10 mouse cellular contexts compared by ENCODE assay signal in the genomic region with DNA sequence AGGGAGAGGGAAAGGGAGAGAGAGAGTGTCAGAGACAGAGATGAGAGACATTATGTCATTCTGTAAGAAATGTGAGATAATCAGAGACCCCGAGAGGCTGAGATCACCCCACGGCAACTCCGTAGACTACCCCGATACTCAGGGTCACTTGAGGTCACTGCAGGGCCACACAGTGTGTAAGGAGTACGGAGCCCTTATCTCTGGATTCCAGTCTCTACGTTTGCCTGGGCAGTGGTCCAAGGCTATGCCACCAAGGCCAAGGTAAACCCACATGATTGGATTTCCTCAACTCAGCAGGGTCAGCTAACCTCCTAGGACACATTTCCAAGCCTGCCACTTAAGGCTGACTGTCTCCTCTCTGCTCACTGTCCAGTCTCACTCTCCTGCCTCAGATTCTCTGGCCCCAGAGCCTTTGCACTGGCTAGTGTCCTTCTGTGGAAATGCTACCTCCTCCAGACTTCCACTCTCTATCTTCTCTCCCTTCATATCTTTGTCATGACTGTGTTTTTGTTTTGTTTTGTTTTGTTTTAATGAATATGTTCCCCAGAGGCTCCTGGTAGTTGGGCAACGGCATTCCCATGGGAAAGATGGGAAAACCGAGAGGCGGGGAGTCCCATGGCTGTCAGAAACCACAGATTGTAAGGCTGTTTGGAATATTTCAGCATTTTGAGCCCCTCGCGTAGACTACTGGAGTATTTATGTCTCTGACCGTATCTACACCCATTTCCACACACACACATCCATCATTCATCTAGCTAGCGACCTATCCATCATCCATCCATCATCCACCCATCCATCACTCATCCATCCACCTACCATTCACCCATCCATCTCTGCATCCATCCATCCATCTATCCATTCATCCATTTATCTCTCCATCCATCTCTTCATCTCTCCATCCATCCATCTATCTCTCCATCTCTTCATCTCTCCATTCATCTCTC. TPM values are rescaled to one million over a fixed set of nuclear protein-coding genes. Genes with fewer than 3 reads are reported as not detected.
DNase-seq lines count a peak whose midpoint lies in the region; ATAC-seq lines count a peak whose summit lies in the region.
"Had no signal": no experiment of that assay in that cellular context is flagged by ENCODE, and none has a peak within 500 bp of the region (broad histone marks: within the 10 kb centered on the region; RNA-seq: fewer than 3 reads in every experiment).

No protein-coding gene starts in this region.

- 79% methylated on average over 13 of the region's 13 CpGs for WGBS in kidney, embryonic 14.5 days
- 70% methylated on average over 13 of the region's 13 CpGs for WGBS in kidney, embryonic 15.5 days

- H3K9me3 ChIP-seq in kidney, embryonic 14.5 days (ENCODE audit: control insufficient read depth, low read length), result no peaks in the 10 kb centered on the region
- H3K9me3 ChIP-seq in kidney, embryonic 15.5 days (replicated peaks), result no peaks in the 10 kb centered on the region

- H3K4me3 ChIP-seq in kidney, embryonic 14.5 days (ENCODE audit: low read length), result no peak overlapping the region
- no peak overlapping the region for H3K4me3 ChIP-seq in kidney, embryonic 15.5 days (replicated peaks)

- H3K36me3 ChIP-seq in kidney, embryonic 14.5 days (ENCODE audit: control insufficient read depth, insufficient read depth, low read length), result no peaks in the 10 kb centered on the region
- H3K36me3 ChIP-seq in kidney, embryonic 15.5 days, result no peaks in the 10 kb centered on the region

- H3K4me1 ChIP-seq in kidney, embryonic 14.5 days (ENCODE audit: control insufficient read depth, insufficient read depth, low read length), result peaks cover 28% of the 10 kb centered on the region
- H3K4me1 ChIP-seq in kidney, embryonic 15.5 days, result peaks cover 64% of the 10 kb centered on the region

- no peak overlapping the region for H3K27ac ChIP-seq in kidney, embryonic 14.5 days (ENCODE audit: low read depth, low read length)
- H3K27ac ChIP-seq in kidney, embryonic 15.5 days, result 0 out of 2 replicates have a peak overlapping the region, but pooled peaks have one; percentile 37

- no peak overlapping the region for H3K9ac ChIP-seq in kidney, embryonic 14.5 days (ENCODE audit: low read depth, low read length)
- H3K9ac ChIP-seq in kidney, embryonic 15.5 days, result no peak overlapping the region

- no peak overlapping the region for H3K4me2 ChIP-seq in kidney, embryonic 14.5 days (replicated peaks; ENCODE audit: low read depth, low read length)
- no peak overlapping the region for H3K4me2 ChIP-seq in kidney, embryonic 15.5 days

- H3K27me3 ChIP-seq in kidney, embryonic 14.5 days (ENCODE audit: control insufficient read depth, insufficient read depth, low read length), result no peaks in the 10 kb centered on the region
- no peaks in the 10 kb centered on the region for H3K27me3 ChIP-seq in kidney, embryonic 15.5 days

- DNase-seq in kidney, adult 18-20 months, result peak; percentile 29
- DNase-seq in spleen, postnatal 10 days (ENCODE audit: low spot score in 2 of 2), result peak; percentile 59 to 77
- DNase-seq in right cerebral cortex, adult 18-20 months, result no peak
- DNase-seq in urinary bladder, adult 2 months (ENCODE audit: low spot score), result no peak
- DNase-seq in layer of hippocampus, postnatal 10 days (ENCODE audit: low spot score in 2 of 2), result no peak

- no peak for ATAC-seq in kidney, embryonic 14.5 days (ENCODE audit: low FRiP score, low TSS enrichment)
- peak; percentile 56; the same call in 1 of the 2 replicates for ATAC-seq in common myeloid progenitor, adult 5-6 weeks (replicated peaks; ENCODE audit: low read depth, poor library complexity, severe bottlenecking)
- no peak for ATAC-seq in kidney, embryonic 15.5 days (replicated peaks; ENCODE audit: low FRiP score)

RNA-seq across cellular contexts. Expression of a gene that starts 33.8 kb away (rescaled TPM):
- polyA plus RNA-seq in kidney, embryonic 14.5 days (2014; fragmentation: Nextera tagmentation; extraction: Ambion mirVana), result not detected in 2 replicates
- not detected in 2 replicates for total RNA-seq in common myeloid progenitor, adult 5-6 weeks (2017)
- polyA plus RNA-seq in kidney, embryonic 15.5 days (2015; fragmentation: Nextera tagmentation; extraction: Ambion mirVana), result 0.18 TPM in 1 of 2 replicates, not detected in the other
- polyA plus RNA-seq in urinary bladder, adult 2 months (2012; rRNA removed), result 0.06 TPM in 1 of 2 replicates, not detected in the other
- total RNA-seq in layer of hippocampus, postnatal 10 days (2021), result not detected
- total RNA-seq: left cerebral cortex, adult 18-20 months had no signal
- polyA plus RNA-seq: stomach, embryonic 16.5 days had no signal

RNA-seq across cellular contexts. Expression of a gene that starts 42.6 kb away (rescaled TPM):
- polyA plus RNA-seq in kidney, embryonic 14.5 days (2014; fragmentation: Nextera tagmentation; extraction: Ambion mirVana), result 3.6 and 3.7 TPM in 2 replicates
- 9.0 and 28.2 TPM in 2 replicates for total RNA-seq in common myeloid progenitor, adult 5-6 weeks (2017)
- polyA plus RNA-seq in kidney, embryonic 15.5 days (2015; fragmentation: Nextera tagmentation; extraction: Ambion mirVana), result 3.5 and 3.6 TPM in 2 replicates
- polyA plus RNA-seq in urinary bladder, adult 2 months (2012; rRNA removed), result 0.95 and 4.0 TPM in 2 replicates
- 10 to 100 TPM; 23.4 to 25.7 TPM for total RNA-seq in layer of hippocampus, postnatal 10 days (2021)

RNA-seq across cellular contexts. Expression of a gene that starts 44.9 kb away (rescaled TPM):
- polyA plus RNA-seq in kidney, embryonic 14.5 days (2014; fragmentation: Nextera tagmentation; extraction: Ambion mirVana), result 59.8 and 74.9 TPM in 2 replicates
- total RNA-seq in common myeloid progenitor, adult 5-6 weeks (2017), result 12.8 TPM in 2 replicates
- 51.8 and 54.8 TPM in 2 replicates for polyA plus RNA-seq in kidney, embryonic 15.5 days (2015; fragmentation: Nextera tagmentation; extraction: Ambion mirVana)
- polyA plus RNA-seq in urinary bladder, adult 2 months (2012; rRNA removed), result 108 and 113 TPM in 2 replicates
- 10 to 100 TPM; 75.6 to 79.9 TPM for total RNA-seq in layer of hippocampus, postnatal 10 days (2021)

RNA-seq across cellular contexts. Expression of a gene that starts 45.1 kb away (rescaled TPM):
- 10.6 and 14.7 TPM in 2 replicates for polyA plus RNA-seq in kidney, embryonic 14.5 days (2014; fragmentation: Nextera tagmentation; extraction: Ambion mirVana)
- total RNA-seq in common myeloid progenitor, adult 5-6 weeks (2017), result 12.8 and 13.2 TPM in 2 replicates
- polyA plus RNA-seq in kidney, embryonic 15.5 days (2015; fragmentation: Nextera tagmentation; extraction: Ambion mirVana), result 14.0 and 16.0 TPM in 2 replicates
- polyA plus RNA-seq in urinary bladder, adult 2 months (2012; rRNA removed), result 16.2 and 20.8 TPM in 2 replicates
- 10 to 100 TPM; 10.6 to 10.7 TPM for total RNA-seq in layer of hippocampus, postnatal 10 days (2021)

Comparison
In these comparisons a context has a peak if more than half of its experiments do, and no peak if none do; other contexts are left out.
1. DNase-seq: peak in kidney, adult 18-20 months (single experiment) and spleen, postnatal 10 days (2 of 2); none in right cerebral cortex, adult 18-20 months (single experiment), urinary bladder, adult 2 months (single experiment) and layer of hippocampus, postnatal 10 days (0 of 2).